Mouse (Mus musculus): ENCODE results near the gene Tssk4. TPM values are rescaled to one million over a fixed set of nuclear protein-coding genes. Genes with fewer than 3 reads are reported as not detected.

The Tssk4 gene
- polyA plus RNA-seq (2014; fragmentation: Illumina TruSeq; extraction: RNeasy Lipid Tissue Mini Kit (QIAGEN cat#74804); ENCODE audit: low read depth, low replicate concordance), result 0.45 TPM

GRCm38 (mm10) chr14:55649884-55650283 is at the start of gene Tssk4:
Gene Tssk4 (plus strand): TSS chr14:55650184.

DNA sequence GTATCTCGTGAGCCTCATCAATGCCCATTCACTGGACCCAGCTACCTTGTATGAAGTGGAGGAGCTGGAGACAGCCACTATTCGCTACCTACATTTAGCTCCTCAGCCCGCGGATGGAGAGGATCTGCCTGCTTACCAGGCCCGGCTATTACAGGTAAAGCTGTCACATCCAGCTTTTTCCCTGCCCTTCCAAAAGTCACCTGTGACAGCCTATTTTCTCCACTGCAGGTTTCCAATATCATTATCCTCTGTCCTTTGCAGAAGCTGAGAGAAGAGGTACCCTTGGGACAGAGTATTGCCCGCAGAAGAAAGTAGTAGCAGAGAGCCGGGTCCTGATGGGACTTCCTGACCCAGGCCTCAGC is 46.7 kb upstream of the Tssk4 start, which contains the start of gene Irf9:
TSS of gene Irf9 (plus strand) at position 301 of the 362 bp plus-strand sequence.

GRCm38 (mm10) chr14:55617822-55618221 is 32.2 kb upstream of the Tssk4 start, which contains the start of gene Rec8:
Gene Rec8 (plus strand): TSS chr14:55618037.

DNA sequence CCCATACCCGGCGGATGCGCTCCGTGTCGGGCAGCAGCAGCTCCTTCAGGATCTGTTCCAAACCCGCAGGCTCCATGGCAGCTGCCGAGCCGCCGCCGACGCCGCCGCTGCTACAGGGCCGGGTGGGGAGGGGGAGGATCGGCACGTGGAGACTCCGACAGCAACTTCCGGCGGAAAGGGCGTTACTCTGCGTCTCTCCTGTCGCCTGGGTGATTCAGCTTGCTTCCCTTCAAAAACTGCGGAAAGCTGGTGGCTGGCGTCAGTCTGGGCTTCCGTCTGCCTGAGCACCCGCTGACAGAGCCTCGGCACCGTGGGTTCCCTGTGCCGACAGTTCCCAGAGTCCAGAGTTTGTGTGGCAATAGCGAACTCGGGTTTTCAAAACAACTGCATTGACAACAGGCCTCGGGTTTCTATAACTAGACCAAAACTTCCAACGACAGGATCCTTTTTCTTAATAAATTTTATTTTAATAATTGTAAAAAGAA is 14.4 kb upstream of the Tssk4 start, which contains the start of gene Ipo4:
TSS of gene Ipo4 (minus strand) at position 435 of the 485 bp plus-strand sequence.

DNA sequence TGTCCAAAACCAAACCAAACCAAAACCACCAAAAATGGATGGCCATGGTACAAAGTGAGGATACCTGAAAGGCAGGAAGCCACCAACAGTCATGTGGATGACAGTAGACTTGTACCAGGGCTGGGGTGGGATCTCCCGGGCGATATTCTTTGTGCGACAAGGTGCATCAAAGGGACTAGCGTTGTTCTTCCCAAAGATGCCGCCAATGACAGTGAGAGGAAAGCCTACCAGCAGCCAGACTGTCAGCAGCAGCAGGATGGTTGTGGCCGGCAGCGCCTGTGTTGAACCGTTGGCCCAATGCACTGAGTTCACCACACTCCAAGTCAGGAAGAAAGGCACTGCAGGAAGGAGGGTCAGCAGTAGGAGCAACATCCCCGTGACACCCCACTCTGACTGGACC is 12.2 kb upstream of the Tssk4 start, which contains the start of gene Gm49378:
TSS of gene Gm49378 (minus strand) at position 101 of the 400 bp plus-strand sequence.

DNA sequence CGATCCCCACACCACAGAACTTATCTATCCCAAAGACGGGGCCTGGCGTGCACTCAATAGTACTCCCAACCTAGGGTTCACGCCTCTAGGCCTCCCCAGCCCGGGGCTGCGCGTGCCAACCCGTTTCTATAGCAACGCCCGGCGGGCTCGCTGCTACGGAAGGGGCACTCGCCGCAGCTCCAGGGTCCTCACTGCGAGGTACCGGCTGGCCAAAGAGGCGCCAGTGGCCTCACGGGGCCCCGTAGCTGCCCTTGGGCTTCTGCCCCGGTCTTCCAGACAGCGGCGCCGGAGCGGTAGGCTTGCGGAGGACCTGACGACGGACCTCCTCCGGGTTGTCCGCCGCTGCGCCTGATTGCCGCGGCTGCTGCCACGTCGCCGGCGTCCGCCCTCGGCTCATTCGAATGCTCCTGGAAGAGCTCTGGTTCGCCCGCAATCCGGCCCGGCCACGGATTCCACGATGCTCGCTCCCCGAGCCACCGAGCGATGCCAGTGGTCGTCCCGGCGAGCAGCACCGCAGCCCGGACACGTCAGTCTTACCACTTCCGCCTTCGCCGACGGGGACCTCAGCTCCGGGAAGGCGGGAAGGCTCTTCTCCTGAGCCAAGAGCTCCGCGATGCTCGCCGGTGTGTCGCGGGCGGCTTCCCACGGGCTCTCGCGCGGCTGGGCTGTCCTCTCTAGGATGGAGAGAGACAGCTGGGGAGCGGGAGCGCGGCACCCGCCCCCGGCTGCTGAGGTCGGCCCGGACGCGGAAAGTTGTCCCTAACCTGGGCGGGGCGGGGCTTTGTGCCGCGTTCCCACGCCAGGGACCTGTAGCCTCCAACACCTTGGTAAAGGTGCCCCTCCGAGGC is 6.7 kb upstream of the Tssk4 start, which contains the start of gene Tm9sf1:
TSS of gene Tm9sf1 (minus strand) at position 747 of the 848 bp plus-strand sequence.

GRCm38 (mm10) chr14:55659960-55660573 is 10.1 kb downstream of the Tssk4 start, which contains the start of gene Mdp1:
Gene Mdp1 (minus strand): TSS chr14:55660508.

GRCm38 (mm10) chr14:55671833-55672740 is 22.1 kb downstream of the Tssk4 start, which contains the start of the genes Gmpr2 and Nedd8:
Gene Gmpr2 (plus strand): TSS chr14:55671941.
Gene Nedd8 (minus strand): TSS chr14:55672124.

DNA sequence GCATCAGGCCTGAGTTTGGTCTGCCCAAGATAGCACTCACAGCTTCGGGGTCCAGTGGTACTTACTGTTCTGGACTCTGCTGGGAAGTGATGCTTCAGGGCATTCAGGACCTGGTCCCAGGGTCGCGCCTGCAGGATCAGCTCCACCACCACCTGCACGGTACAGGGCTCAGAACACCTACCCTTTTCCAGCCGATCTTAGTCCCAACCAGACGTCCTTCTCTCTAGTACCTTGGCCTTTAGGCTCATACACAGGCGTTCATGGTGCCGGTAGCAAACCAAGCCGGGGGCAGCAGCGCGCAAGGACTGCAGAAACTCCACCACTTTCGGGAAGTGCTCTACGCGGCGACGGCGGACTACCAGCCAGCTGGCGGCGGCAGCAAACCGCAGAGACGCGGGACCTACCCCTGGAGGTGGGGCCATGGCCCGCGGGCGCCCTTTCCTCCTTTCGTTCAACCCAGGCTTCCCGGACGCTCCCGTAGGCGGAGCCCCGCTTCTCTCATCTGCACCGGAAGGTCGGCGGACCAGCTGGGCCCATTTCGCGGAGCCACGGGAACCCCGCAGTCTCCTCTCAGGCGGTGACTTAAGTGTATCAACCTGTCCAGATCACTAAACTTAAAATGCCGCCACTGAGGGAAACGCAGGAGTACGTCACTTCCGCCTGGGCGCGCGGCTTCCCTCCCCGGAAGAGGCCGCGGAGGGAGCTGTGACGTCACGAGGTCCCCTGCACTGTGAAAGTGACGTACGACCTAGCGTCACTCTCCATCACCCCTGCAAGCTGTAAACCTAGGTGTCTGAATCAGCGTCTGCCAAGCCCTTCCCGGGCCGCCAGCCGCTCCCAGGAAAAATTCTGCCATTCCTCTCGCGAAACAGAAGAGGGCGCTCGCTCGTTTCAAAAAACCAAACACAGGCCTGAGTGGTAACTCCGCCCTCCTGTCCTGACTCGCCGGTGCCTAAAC is 31.5 kb downstream of the Tssk4 start, which contains the start of gene Tinf2:
TSS of gene Tinf2 (minus strand) at position 661 of the 958 bp plus-strand sequence.

Other genes with a start within 250 kb of the Tssk4 start
- 123 TPM for gene Dhrs4, start 171.4 kb upstream of the Tssk4 start, polyA plus RNA-seq (2014; fragmentation: Illumina TruSeq; extraction: RNeasy Lipid Tissue Mini Kit (QIAGEN cat#74804); ENCODE audit: low read depth, low replicate concordance)
- 3.0 TPM for gene Carmil3, start 159.5 kb upstream of the Tssk4 start, polyA plus RNA-seq (2014; fragmentation: Illumina TruSeq; extraction: RNeasy Lipid Tissue Mini Kit (QIAGEN cat#74804); ENCODE audit: low read depth, low replicate concordance)
- gene Cpne6, start 139.7 kb upstream of the Tssk4 start, polyA plus RNA-seq (2014; fragmentation: Illumina TruSeq; extraction: RNeasy Lipid Tissue Mini Kit (QIAGEN cat#74804); ENCODE audit: low read depth, low replicate concordance), result not detected
- gene Nrl, start 125.2 kb upstream of the Tssk4 start, polyA plus RNA-seq (2014; fragmentation: Illumina TruSeq; extraction: RNeasy Lipid Tissue Mini Kit (QIAGEN cat#74804); ENCODE audit: low read depth, low replicate concordance), result not detected
- gene Pck2, start 109.9 kb upstream of the Tssk4 start, polyA plus RNA-seq (2014; fragmentation: Illumina TruSeq; extraction: RNeasy Lipid Tissue Mini Kit (QIAGEN cat#74804); ENCODE audit: low read depth, low replicate concordance), result 8.5 TPM
- gene Dcaf11, start 90.2 kb upstream of the Tssk4 start, polyA plus RNA-seq (2014; fragmentation: Illumina TruSeq; extraction: RNeasy Lipid Tissue Mini Kit (QIAGEN cat#74804); ENCODE audit: low read depth, low replicate concordance), result 175 TPM
- not detected for gene A730061H03Rik, start 89.8 kb upstream of the Tssk4 start, polyA plus RNA-seq (2014; fragmentation: Illumina TruSeq; extraction: RNeasy Lipid Tissue Mini Kit (QIAGEN cat#74804); ENCODE audit: low read depth, low replicate concordance)
- 182 TPM for gene Fitm1, start 74.6 kb upstream of the Tssk4 start, polyA plus RNA-seq (2014; fragmentation: Illumina TruSeq; extraction: RNeasy Lipid Tissue Mini Kit (QIAGEN cat#74804); ENCODE audit: low read depth, low replicate concordance)
- gene Psme1, start 72.1 kb upstream of the Tssk4 start, polyA plus RNA-seq (2014; fragmentation: Illumina TruSeq; extraction: RNeasy Lipid Tissue Mini Kit (QIAGEN cat#74804); ENCODE audit: low read depth, low replicate concordance), result 165 TPM
- 51.3 TPM for gene Emc9, start 64.9 kb upstream of the Tssk4 start, polyA plus RNA-seq (2014; fragmentation: Illumina TruSeq; extraction: RNeasy Lipid Tissue Mini Kit (QIAGEN cat#74804); ENCODE audit: low read depth, low replicate concordance)
- gene Psme2, start 59.1 kb upstream of the Tssk4 start, polyA plus RNA-seq (2014; fragmentation: Illumina TruSeq; extraction: RNeasy Lipid Tissue Mini Kit (QIAGEN cat#74804); ENCODE audit: low read depth, low replicate concordance), result 100 TPM
- gene Rnf31, start 58.5 kb upstream of the Tssk4 start, polyA plus RNA-seq (2014; fragmentation: Illumina TruSeq; extraction: RNeasy Lipid Tissue Mini Kit (QIAGEN cat#74804); ENCODE audit: low read depth, low replicate concordance), result 19.4 TPM
- gene Irf9, start 46.6 kb upstream of the Tssk4 start, polyA plus RNA-seq (2014; fragmentation: Illumina TruSeq; extraction: RNeasy Lipid Tissue Mini Kit (QIAGEN cat#74804); ENCODE audit: low read depth, low replicate concordance), result 17.2 TPM
- 0.26 TPM for gene Rec8, start 32.1 kb upstream of the Tssk4 start, polyA plus RNA-seq (2014; fragmentation: Illumina TruSeq; extraction: RNeasy Lipid Tissue Mini Kit (QIAGEN cat#74804); ENCODE audit: low read depth, low replicate concordance)
- gene Ipo4, start 14.2 kb upstream of the Tssk4 start, polyA plus RNA-seq (2014; fragmentation: Illumina TruSeq; extraction: RNeasy Lipid Tissue Mini Kit (QIAGEN cat#74804); ENCODE audit: low read depth, low replicate concordance), result 40.5 TPM
- gene Gm49378, start 12.3 kb upstream of the Tssk4 start, polyA plus RNA-seq (2014; fragmentation: Illumina TruSeq; extraction: RNeasy Lipid Tissue Mini Kit (QIAGEN cat#74804); ENCODE audit: low read depth, low replicate concordance), result 2.1 TPM
- 38.9 TPM for gene Tm9sf1, start 6.4 kb upstream of the Tssk4 start, polyA plus RNA-seq (2014; fragmentation: Illumina TruSeq; extraction: RNeasy Lipid Tissue Mini Kit (QIAGEN cat#74804); ENCODE audit: low read depth, low replicate concordance)
- gene Mdp1, start 10.3 kb downstream of the Tssk4 start, polyA plus RNA-seq (2014; fragmentation: Illumina TruSeq; extraction: RNeasy Lipid Tissue Mini Kit (QIAGEN cat#74804); ENCODE audit: low read depth, low replicate concordance), result 61.1 TPM
- 16.2 TPM for gene Gmpr2, start 21.8 kb downstream of the Tssk4 start, polyA plus RNA-seq (2014; fragmentation: Illumina TruSeq; extraction: RNeasy Lipid Tissue Mini Kit (QIAGEN cat#74804); ENCODE audit: low read depth, low replicate concordance)
- 153 TPM for gene Nedd8, start 21.9 kb downstream of the Tssk4 start, polyA plus RNA-seq (2014; fragmentation: Illumina TruSeq; extraction: RNeasy Lipid Tissue Mini Kit (QIAGEN cat#74804); ENCODE audit: low read depth, low replicate concordance)
- 12.6 TPM for gene Tinf2, start 31.6 kb downstream of the Tssk4 start, polyA plus RNA-seq (2014; fragmentation: Illumina TruSeq; extraction: RNeasy Lipid Tissue Mini Kit (QIAGEN cat#74804); ENCODE audit: low read depth, low replicate concordance)
- gene Tgm1, start 63.7 kb downstream of the Tssk4 start, polyA plus RNA-seq (2014; fragmentation: Illumina TruSeq; extraction: RNeasy Lipid Tissue Mini Kit (QIAGEN cat#74804); ENCODE audit: low read depth, low replicate concordance), result 0.21 TPM
- gene Rabggta, start 72.1 kb downstream of the Tssk4 start, polyA plus RNA-seq (2014; fragmentation: Illumina TruSeq; extraction: RNeasy Lipid Tissue Mini Kit (QIAGEN cat#74804); ENCODE audit: low read depth, low replicate concordance), result 15.7 TPM
- 55.4 TPM for gene Dhrs1, start 95.5 kb downstream of the Tssk4 start, polyA plus RNA-seq (2014; fragmentation: Illumina TruSeq; extraction: RNeasy Lipid Tissue Mini Kit (QIAGEN cat#74804); ENCODE audit: low read depth, low replicate concordance)
- gene Nop9, start 95.5 kb downstream of the Tssk4 start, polyA plus RNA-seq (2014; fragmentation: Illumina TruSeq; extraction: RNeasy Lipid Tissue Mini Kit (QIAGEN cat#74804); ENCODE audit: low read depth, low replicate concordance), result 10.6 TPM
- 6.6 TPM for gene Cideb, start 108.3 kb downstream of the Tssk4 start, polyA plus RNA-seq (2014; fragmentation: Illumina TruSeq; extraction: RNeasy Lipid Tissue Mini Kit (QIAGEN cat#74804); ENCODE audit: low read depth, low replicate concordance)
- gene Ltb4r2, start 111.2 kb downstream of the Tssk4 start, polyA plus RNA-seq (2014; fragmentation: Illumina TruSeq; extraction: RNeasy Lipid Tissue Mini Kit (QIAGEN cat#74804); ENCODE audit: low read depth, low replicate concordance), result not detected
- 0.45 TPM for gene Ltb4r1, start 115.8 kb downstream of the Tssk4 start, polyA plus RNA-seq (2014; fragmentation: Illumina TruSeq; extraction: RNeasy Lipid Tissue Mini Kit (QIAGEN cat#74804); ENCODE audit: low read depth, low replicate concordance)
- gene Adcy4, start 133.9 kb downstream of the Tssk4 start, polyA plus RNA-seq (2014; fragmentation: Illumina TruSeq; extraction: RNeasy Lipid Tissue Mini Kit (QIAGEN cat#74804); ENCODE audit: low read depth, low replicate concordance), result 21.5 TPM
- gene Ripk3, start 138.7 kb downstream of the Tssk4 start, polyA plus RNA-seq (2014; fragmentation: Illumina TruSeq; extraction: RNeasy Lipid Tissue Mini Kit (QIAGEN cat#74804); ENCODE audit: low read depth, low replicate concordance), result 3.1 TPM
- gene Nfatc4, start 173.0 kb downstream of the Tssk4 start, polyA plus RNA-seq (2014; fragmentation: Illumina TruSeq; extraction: RNeasy Lipid Tissue Mini Kit (QIAGEN cat#74804); ENCODE audit: low read depth, low replicate concordance), result 5.2 TPM
- 3.8 TPM for gene Nynrin, start 203.8 kb downstream of the Tssk4 start, polyA plus RNA-seq (2014; fragmentation: Illumina TruSeq; extraction: RNeasy Lipid Tissue Mini Kit (QIAGEN cat#74804); ENCODE audit: low read depth, low replicate concordance)
- not detected for gene Cbln3, start 234.2 kb downstream of the Tssk4 start, polyA plus RNA-seq (2014; fragmentation: Illumina TruSeq; extraction: RNeasy Lipid Tissue Mini Kit (QIAGEN cat#74804); ENCODE audit: low read depth, low replicate concordance)
- gene Khnyn, start 234.8 kb downstream of the Tssk4 start, polyA plus RNA-seq (2014; fragmentation: Illumina TruSeq; extraction: RNeasy Lipid Tissue Mini Kit (QIAGEN cat#74804); ENCODE audit: low read depth, low replicate concordance), result 13.0 TPM